Mouse (Mus musculus): ENCODE measurements around the gene Psmd4.

- no peak for TF ChIP-seq HCFC1 (IDR thresholded peaks at IDR 0.05; ENCODE audit: borderline replicate concordance, insufficient read depth, low read length)
- TF ChIP-seq MAFK (IDR thresholded peaks at IDR 0.05; ENCODE audit: insufficient read depth, low read depth, low read length) = no peak
- TF ChIP-seq ZC3H11A (IDR thresholded peaks at IDR 0.05; ENCODE audit: borderline replicate concordance, low read depth, low read length) = no peak
These were observed 25.8 kb downstream of the Psmd4 start for GRCm38 (mm10) chr3:95016532-95017056.

Measured in ES-E14 (cell line).